Mouse (Mus musculus) telencephalon, adult 2 months (tissue): Measurements from ENCODE around the gene Pphln1.

Experiments used
- DNase-seq: peaks from one replicate; pipeline ENCODE4 v3.0.0-alpha.2; 2011; ENCODE audit warnings: low read depth, low spot score

Gene Pphln1

GRCm38 (mm10) chr15:93539415-93539814, 141.3 kb downstream of the Pphln1 start:
- DNase-seq, result no peak
